Mouse (Mus musculus) brain, adult 2 months (tissue): ENCODE results near the gene Shb.
A peak's percentile ranks its signal among the peaks of the same experiment; 100 is the strongest.

Source experiments
- DNase-seq: peaks from one replicate; pipeline ENCODE4 v3.0.0; 2011; ENCODE audit warnings: low read depth, low spot score

Gene Shb

GRCm38 (mm10) chr4:45505191-45505590, 27.1 kb downstream of the Shb start:
- DNase-seq, result no peak

- no peak for DNase-seq
Observed at GRCm38 (mm10) chr4:45503816-45504215, 28.5 kb downstream of the Shb start.

- no peak for DNase-seq
Observed at GRCm38 (mm10) chr4:45503380-45503779, 28.9 kb downstream of the Shb start.

GRCm38 (mm10) chr4:45502002-45502401, 30.3 kb downstream of the Shb start:
- no peak for DNase-seq

- peak; percentile 66 for DNase-seq
Observed at GRCm38 (mm10) chr4:45500381-45500780, 31.9 kb downstream of the Shb start.

- no peak for DNase-seq
Observed at GRCm38 (mm10) chr4:45499556-45499955, 32.7 kb downstream of the Shb start.

GRCm38 (mm10) chr4:45499081-45499480, 33.2 kb downstream of the Shb start:
- DNase-seq, result no peak

- no peak for DNase-seq
Observed at GRCm38 (mm10) chr4:45498345-45498744, 33.9 kb downstream of the Shb start.

- no peak for DNase-seq
Observed at GRCm38 (mm10) chr4:45497282-45497681, 35.0 kb downstream of the Shb start.

GRCm38 (mm10) chr4:45495531-45496201, 36.6 kb downstream of the Shb start:
- DNase-seq, result no peak

GRCm38 (mm10) chr4:45493786-45494400, 38.4 kb downstream of the Shb start:
- DNase-seq, result no peak

- DNase-seq, result no peak
Observed at GRCm38 (mm10) chr4:45493118-45493517, 39.2 kb downstream of the Shb start.

- DNase-seq, result peak; percentile 72
Observed at GRCm38 (mm10) chr4:45492681-45493081, 39.6 kb downstream of the Shb start.

GRCm38 (mm10) chr4:45491685-45492601, 40.3 kb downstream of the Shb start:
- DNase-seq, result no peak

GRCm38 (mm10) chr4:45491119-45491679, 41.1 kb downstream of the Shb start:
- DNase-seq, result no peak

GRCm38 (mm10) chr4:45490036-45490752, 42.1 kb downstream of the Shb start:
- no peak for DNase-seq

GRCm38 (mm10) chr4:45489141-45490035, 42.9 kb downstream of the Shb start:
- peak; percentile 83 for DNase-seq

GRCm38 (mm10) chr4:45487681-45488081, 44.6 kb downstream of the Shb start:
- DNase-seq, result peak; percentile 45

- DNase-seq, result peak; percentile 44
Observed at GRCm38 (mm10) chr4:45485024-45485423, 47.2 kb downstream of the Shb start.
